Mouse (Mus musculus) CD4-positive, CD25-positive, alpha-beta regulatory T cell, adult 2 months (primary cell): ENCODE results near the gene Umps.
A peak's percentile ranks its signal among the peaks of the same experiment; 100 is the strongest.

Experiments used
- DNase-seq: peaks from one replicate; pipeline ENCODE4 v3.0.0-alpha.2; 2012; ENCODE audit warnings: low read depth, low spot score

The Umps gene

GRCm38 (mm10) chr16:33966538-33967282, at the start of gene Umps:
TSS of gene Umps (minus strand) at chr16:33967038.
- peak; percentile 88 for DNase-seq

GRCm38 (mm10) chr16:34011991-34012845, 45.4 kb upstream of the Umps start:
- DNase-seq: no peak

GRCm38 (mm10) chr16:34009567-34009966, 42.7 kb upstream of the Umps start:
- DNase-seq: no peak

GRCm38 (mm10) chr16:34005986-34006385, 39.1 kb upstream of the Umps start:
- DNase-seq: no peak

- DNase-seq: no peak
Measured at GRCm38 (mm10) chr16:34004128-34004578, 37.3 kb upstream of the Umps start.

- DNase-seq: no peak
Measured at GRCm38 (mm10) chr16:34003566-34004127, 36.8 kb upstream of the Umps start.

GRCm38 (mm10) chr16:34000715-34001114, 33.9 kb upstream of the Umps start:
- no peak for DNase-seq

GRCm38 (mm10) chr16:33999388-33999787, 32.5 kb upstream of the Umps start:
- peak; percentile 54 for DNase-seq

GRCm38 (mm10) chr16:33998011-33998410, 31.2 kb upstream of the Umps start:
- DNase-seq: no peak

- peak; percentile 82 for DNase-seq
Measured at GRCm38 (mm10) chr16:33996030-33996429, 29.2 kb upstream of the Umps start.

GRCm38 (mm10) chr16:33995496-33995895, 28.7 kb upstream of the Umps start:
- DNase-seq: no peak

- no peak for DNase-seq
Measured at GRCm38 (mm10) chr16:33994321-33994720, 27.5 kb upstream of the Umps start.

GRCm38 (mm10) chr16:33990712-33991111, 23.9 kb upstream of the Umps start:
- no peak for DNase-seq

GRCm38 (mm10) chr16:33989106-33989505, 22.3 kb upstream of the Umps start:
- DNase-seq: no peak

GRCm38 (mm10) chr16:33988358-33989012, 21.6 kb upstream of the Umps start:
- DNase-seq: peak; percentile 83

- DNase-seq: no peak
Measured at GRCm38 (mm10) chr16:33986993-33987392, 20.2 kb upstream of the Umps start.

- no peak for DNase-seq
Measured at GRCm38 (mm10) chr16:33985372-33985771, 18.5 kb upstream of the Umps start.

GRCm38 (mm10) chr16:33983712-33984111, 16.9 kb upstream of the Umps start:
- DNase-seq: no peak

- no peak for DNase-seq
Measured at GRCm38 (mm10) chr16:33979855-33980254, 13.0 kb upstream of the Umps start.

- peak; percentile 26 for DNase-seq
Measured at GRCm38 (mm10) chr16:33967283-33967640, 424 bp upstream of the Umps start.

- DNase-seq: peak; percentile 51
Measured at GRCm38 (mm10) chr16:33965878-33966537, 830 bp downstream of the Umps start.
